Mouse (Mus musculus) E14TG2a.4 (cell line): ENCODE data around the gene Pacsin1.
A peak's percentile ranks its signal among the peaks of the same experiment; 100 is the strongest.

ENCODE experiments used
- H3K27me3 ChIP-seq: 2 replicates; pipeline ENCODE4 v1.6.1; 2014; ENCODE audit warnings: low read length, control low read depth; ENCODE audit not compliant: insufficient read depth
- H3K36me3 ChIP-seq: 2 replicates; pipeline ENCODE4 v1.6.1; 2014; ENCODE audit warnings: low read length, control low read depth; ENCODE audit not compliant: insufficient read depth
- H3K4me1 ChIP-seq: replicated peaks from 2 replicates; pipeline ENCODE4 v1.6.1; 2014; ENCODE audit warnings: low read depth, low read length, control low read depth
- H3K4me3 ChIP-seq: replicated peaks from 2 replicates; pipeline ENCODE4 v1.5.1; 2014; ENCODE audit warnings: mild to moderate bottlenecking, low read length
- H3K9me3 ChIP-seq: 2 replicates; pipeline ENCODE4 v1.6.1; 2014; ENCODE audit warnings: low read length, control low read depth
- CTCF ChIP-seq: conservative IDR thresholded peaks from 2 replicates; pipeline ENCODE4 v1.5.1; 2014; ENCODE audit warnings: low read length
- NANOG ChIP-seq: IDR thresholded peaks from 2 replicates; pipeline ENCODE4 v1.6.1; 2014; ENCODE audit warnings: borderline replicate concordance, low read length, mixed read lengths
- POU5F1 ChIP-seq: IDR thresholded peaks from 2 replicates; pipeline ENCODE4 v1.6.1; 2014; ENCODE audit warnings: low read length, borderline replicate concordance

The Pacsin1 gene

GRCm38 (mm10) chr17:27721125-27721664 lies 65.9 kb downstream of the Pacsin1 start:
- Histone ChIP-seq H3K4me1 (peaks cover 77% of the 10 kb centered on the region), H3K9me3 (no peaks in the 10 kb centered on the region), H3K27me3 (peaks cover 52% of the 10 kb centered on the region), H3K36me3 (no peaks in the 10 kb centered on the region), H3K4me3 (no peak overlapping the region)
- TF ChIP-seq NANOG (no peak), POU5F1 (no peak), CTCF (no peak)

GRCm38 (mm10) chr17:27724327-27724726 lies 69.0 kb downstream of the Pacsin1 start:
- TF ChIP-seq NANOG (no peak), CTCF (no peak), POU5F1 (no peak)
- Histone ChIP-seq H3K4me1 (peaks cover 59% of the 10 kb centered on the region), H3K4me3 (no peak overlapping the region), H3K9me3 (no peaks in the 10 kb centered on the region), H3K27me3 (peaks cover 37% of the 10 kb centered on the region), H3K36me3 (no peaks in the 10 kb centered on the region)

- no peaks in the 10 kb centered on the region for H3K9me3 ChIP-seq
- H3K27me3 ChIP-seq = peaks cover 30% of the 10 kb centered on the region
- no peaks in the 10 kb centered on the region for H3K36me3 ChIP-seq
- no peak for TF ChIP-seq POU5F1
- TF ChIP-seq CTCF = no peak
- no peak for TF ChIP-seq NANOG
- H3K4me3 ChIP-seq = peak overlapping the region; percentile 37; the same call in 1 of the 2 replicates
- H3K4me1 ChIP-seq = peaks cover 52% of the 10 kb centered on the region
Observed at GRCm38 (mm10) chr17:27725011-27725410, 69.7 kb downstream of the Pacsin1 start.

GRCm38 (mm10) chr17:27725412-27725811 lies 70.1 kb downstream of the Pacsin1 start:
- Histone ChIP-seq H3K4me3 (peak overlapping the region; percentile 37), H3K9me3 (no peaks in the 10 kb centered on the region), H3K4me1 (peaks cover 48% of the 10 kb centered on the region), H3K27me3 (peaks cover 26% of the 10 kb centered on the region), H3K36me3 (no peaks in the 10 kb centered on the region)
- TF ChIP-seq NANOG = no peak
- TF ChIP-seq CTCF = no peak
- TF ChIP-seq POU5F1 = no peak

GRCm38 (mm10) chr17:27726527-27726926 lies 71.2 kb downstream of the Pacsin1 start:
- Histone ChIP-seq H3K36me3 (no peaks in the 10 kb centered on the region), H3K27me3 (peaks cover 20% of the 10 kb centered on the region), H3K4me3 (peak overlapping the region; percentile 37; the same call in 1 of the 2 replicates), H3K9me3 (no peaks in the 10 kb centered on the region), H3K4me1 (peaks cover 37% of the 10 kb centered on the region)
- TF ChIP-seq NANOG (no peak), POU5F1 (no peak), CTCF (no peak)

GRCm38 (mm10) chr17:27728770-27729169 lies 73.5 kb downstream of the Pacsin1 start, which contains the start of gene Spdef:
TSS of gene Spdef (minus strand) at chr17:27728955.
- Histone ChIP-seq H3K4me1 (peaks cover 37% of the 10 kb centered on the region), H3K27me3 (peaks cover 5% of the 10 kb centered on the region; the same call in 1 of the 2 replicates), H3K36me3 (no peaks in the 10 kb centered on the region), H3K9me3 (no peaks in the 10 kb centered on the region), H3K4me3 (no peak within 1 kb of the TSS)
- TF ChIP-seq NANOG (no peak), CTCF (no peak), POU5F1 (no peak)

- no peaks in the 10 kb centered on the region for H3K36me3 ChIP-seq
- H3K9me3 ChIP-seq = no peaks in the 10 kb centered on the region
- no peak overlapping the region for H3K4me3 ChIP-seq
- H3K27me3 ChIP-seq = 0 out of 2 replicates have a peak, but pooled peaks cover 4% of the 10 kb centered on the region
- TF ChIP-seq POU5F1 (no peak), CTCF (no peak), NANOG (no peak)
- H3K4me1 ChIP-seq = peaks cover 33% of the 10 kb centered on the region
Observed at GRCm38 (mm10) chr17:27732152-27732551, 76.8 kb downstream of the Pacsin1 start.

- Histone ChIP-seq H3K4me1 (peaks cover 33% of the 10 kb centered on the region), H3K36me3 (no peaks in the 10 kb centered on the region), H3K4me3 (no peak overlapping the region), H3K27me3 (0 out of 2 replicates have a peak, but pooled peaks cover 4% of the 10 kb centered on the region), H3K9me3 (no peaks in the 10 kb centered on the region)
- TF ChIP-seq POU5F1 (no peak), NANOG (no peak), CTCF (no peak)
Observed at GRCm38 (mm10) chr17:27732694-27733093, 77.4 kb downstream of the Pacsin1 start.
